Mouse (Mus musculus): ENCODE data around the gene Cradd.
A peak's percentile ranks its signal among the peaks of the same experiment; 100 is the strongest.

Gene Cradd

GRCm38 (mm10) chr10:95332596-95332995 is 8.7 kb upstream of the Cradd start:
- peak; percentile 27 for DNase-seq

GRCm38 (mm10) chr10:95330375-95331363 is 6.7 kb upstream of the Cradd start:
- peak; percentile 69 for DNase-seq

GRCm38 (mm10) chr10:95329884-95330283 is 6.0 kb upstream of the Cradd start:
- no peak for DNase-seq

GRCm38 (mm10) chr10:95324278-95324631 is 322 bp upstream of the Cradd start:
- DNase-seq = no peak

- DNase-seq = peak; percentile 99
Observed at GRCm38 (mm10) chr10:95322076-95323070, 1.6 kb downstream of the Cradd start.

GRCm38 (mm10) chr10:95319001-95319400 is 4.9 kb downstream of the Cradd start:
- DNase-seq = peak; percentile 88

GRCm38 (mm10) chr10:95318392-95318708 is 5.6 kb downstream of the Cradd start:
- DNase-seq = no peak

GRCm38 (mm10) chr10:95317581-95318391 is 6.1 kb downstream of the Cradd start:
- peak; percentile 99 for DNase-seq

GRCm38 (mm10) chr10:95317091-95317490 is 6.8 kb downstream of the Cradd start:
- peak; percentile 91 for DNase-seq

- DNase-seq = peak; percentile 80
Observed at GRCm38 (mm10) chr10:95316675-95317074, 7.3 kb downstream of the Cradd start.

- peak; percentile 90 for DNase-seq
Observed at GRCm38 (mm10) chr10:95315801-95316474, 8.0 kb downstream of the Cradd start.

GRCm38 (mm10) chr10:95315321-95315720 is 8.6 kb downstream of the Cradd start:
- peak; percentile 84 for DNase-seq

GRCm38 (mm10) chr10:95314019-95314418 is 9.9 kb downstream of the Cradd start:
- peak; percentile 79 for DNase-seq

GRCm38 (mm10) chr10:95313524-95313923 is 10.4 kb downstream of the Cradd start:
- peak; percentile 97 for DNase-seq

GRCm38 (mm10) chr10:95310688-95311441 is 13.1 kb downstream of the Cradd start:
- peak; percentile 84 for DNase-seq

GRCm38 (mm10) chr10:95309412-95310322 is 14.3 kb downstream of the Cradd start:
- peak; percentile 69 for DNase-seq

- peak; percentile 68 for DNase-seq
Observed at GRCm38 (mm10) chr10:95308991-95309390, 14.9 kb downstream of the Cradd start.

- DNase-seq = peak; percentile 36
Observed at GRCm38 (mm10) chr10:95307916-95308315, 16.0 kb downstream of the Cradd start.

- DNase-seq = peak; percentile 67
Observed at GRCm38 (mm10) chr10:95306824-95307552, 16.9 kb downstream of the Cradd start.

Measured in heart, adult 11 months (tissue).